Mouse (Mus musculus) neural tube, postnatal 0 days (tissue): ENCODE results near the gene Jhy. TPM values are rescaled to one million over a fixed set of nuclear protein-coding genes. Genes with fewer than 3 reads are reported as not detected.

Experiments used
- polyA plus RNA-seq: library from polyadenylated mRNA; unstranded; fragments of >200 nt; fragmentation: Nextera tagmentation; extraction: Ambion mirVana; gene quantifications from 2 replicates; pipeline ENCODE4 v1.2.1, GENCODE M21; 2015

The Jhy gene
- 1.2 and 1.3 TPM in 2 replicates for polyA plus RNA-seq

DNA sequence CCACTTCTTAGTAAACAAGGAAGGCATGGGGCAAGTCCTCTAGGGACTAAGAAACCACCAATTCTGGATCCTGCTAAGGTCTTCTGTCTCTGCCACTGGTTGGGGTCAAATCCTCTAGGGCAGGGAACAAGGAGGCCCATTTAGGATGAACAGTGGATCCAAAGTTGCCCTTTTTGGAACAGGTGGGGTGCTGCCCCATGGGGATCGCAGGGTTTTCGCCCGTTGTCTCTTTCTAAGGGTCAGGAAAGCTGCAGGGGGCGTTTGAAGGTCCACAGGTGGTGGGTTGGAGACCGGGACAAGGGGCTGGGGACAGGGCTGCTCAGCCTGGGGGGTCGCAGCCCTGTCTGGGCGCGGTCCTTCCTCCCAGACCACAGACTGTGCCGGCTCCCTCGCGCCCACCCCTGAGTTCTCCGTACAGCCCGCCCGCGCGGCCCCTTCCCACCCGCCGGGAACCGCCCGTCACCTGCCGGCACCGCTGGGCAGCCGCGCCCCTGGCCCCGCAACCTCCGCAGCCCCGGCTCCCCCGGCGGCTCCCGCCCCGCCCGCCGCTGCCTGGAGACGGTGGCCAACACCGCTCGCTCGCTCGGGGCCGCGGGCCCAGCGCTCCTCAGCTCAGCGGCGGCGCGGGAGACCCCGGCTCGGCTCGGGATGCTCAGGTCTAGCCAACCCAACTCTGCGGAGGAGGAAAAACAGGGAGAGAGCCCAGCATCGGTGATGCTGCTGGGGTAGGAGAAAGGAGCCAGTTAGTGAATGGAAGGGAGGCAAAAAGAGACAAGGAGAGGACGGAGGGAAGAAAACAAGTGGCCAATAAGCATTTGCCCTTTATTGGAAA lies at the start of gene Jhy:
Gene Jhy, minus strand, starts transcription at position 533 of the 832 bp plus-strand sequence.

DNA sequence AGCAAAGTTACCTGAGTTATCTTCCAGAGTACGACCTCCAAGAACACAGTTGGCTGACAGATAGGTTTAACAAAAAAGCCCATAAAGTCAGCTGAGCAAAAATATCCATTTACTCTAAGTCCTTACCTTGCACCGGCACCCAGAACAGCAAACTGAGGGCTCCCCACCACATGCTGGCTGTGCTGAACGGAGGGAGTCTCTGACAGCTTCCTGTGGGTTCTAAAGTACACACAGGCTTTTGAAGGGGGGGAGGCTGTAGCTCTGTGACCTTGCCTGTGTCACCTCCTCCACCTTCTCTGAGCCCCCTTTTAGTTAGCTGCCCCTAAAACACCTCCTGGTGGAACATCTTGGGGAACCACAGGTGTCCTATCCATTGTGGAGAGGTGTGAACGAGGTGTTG lies 40.5 kb upstream of the Jhy start, which contains the start of gene Crtam:
Gene Crtam, minus strand, starts transcription at position 214 of the 400 bp plus-strand sequence.

DNA sequence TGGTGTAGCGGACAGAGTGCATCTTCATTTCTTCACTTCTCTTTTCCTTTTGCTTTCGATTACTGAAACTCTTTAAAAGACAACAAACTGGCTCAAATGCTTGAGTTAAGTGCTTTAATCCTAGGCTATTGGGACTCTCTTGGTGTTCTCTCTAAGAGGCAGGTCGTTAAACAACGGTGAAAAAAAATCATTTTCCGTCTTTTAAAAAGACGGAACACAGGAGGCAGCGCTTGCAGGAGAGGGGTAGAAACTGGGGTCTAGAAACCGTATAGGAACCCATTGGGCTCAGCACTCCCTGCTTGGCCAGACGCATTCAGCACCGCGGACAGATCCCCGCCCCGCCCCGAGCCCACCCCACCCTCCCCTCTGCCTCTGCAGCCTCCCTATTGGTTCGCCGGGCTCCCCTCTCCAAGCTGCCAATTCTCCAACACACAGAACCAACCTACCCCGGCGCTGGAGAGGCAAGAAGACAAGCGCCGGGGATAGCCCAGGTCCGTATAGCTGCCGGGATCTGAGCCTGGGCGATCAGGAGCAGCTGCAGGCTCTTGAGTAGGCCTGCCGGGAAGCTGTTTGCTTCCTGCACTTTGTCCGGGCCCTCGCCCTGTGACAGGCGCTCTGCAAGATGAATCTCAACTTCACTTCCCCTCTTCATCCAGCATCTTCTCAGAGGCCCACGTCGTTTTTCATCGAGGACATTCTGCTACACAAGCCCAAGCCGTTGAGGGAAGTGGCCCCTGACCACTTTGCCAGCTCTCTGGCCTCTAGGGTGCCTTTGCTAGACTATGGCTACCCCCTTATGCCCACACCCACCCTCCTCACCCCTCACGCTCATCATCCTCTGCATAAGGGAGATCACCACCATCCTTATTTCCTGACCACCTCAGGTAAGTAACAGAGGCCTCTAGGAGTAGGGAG lies 90.1 kb downstream of the Jhy start, which contains the start of gene Bsx:
Gene Bsx, plus strand, starts transcription at position 572 of the 915 bp plus-strand sequence.

Other genes starting within 250 kb of the Jhy start
- 2,300 and 2,350 TPM in 2 replicates for gene Hspa8, start 163.1 kb downstream of the Jhy start, polyA plus RNA-seq
- not detected in 2 replicates for gene Bsx, start 90.0 kb downstream of the Jhy start, polyA plus RNA-seq
- 0.05 TPM in 1 of 2 replicates, not detected in the other for gene Crtam, start 40.5 kb upstream of the Jhy start, polyA plus RNA-seq
- gene Ubash3b, start 197.6 kb upstream of the Jhy start, polyA plus RNA-seq, result 23.5 and 27.1 TPM in 2 replicates